Mouse (Mus musculus): ENCODE data around the gene Nt5c.
"Not testable (repeated sequence)": the region's sequence is repeated elsewhere in the genome, so short reads cannot be mapped to it uniquely, and the experiment has no call there.

Nt5c gene

GRCm38 (mm10) chr11:115491356-115492083 lies at the start of gene Nt5c:
Gene Nt5c (minus strand): TSS chr11:115491862.
- no peak for DNase-seq (ENCODE audit: extremely low spot score, low read depth, low spot score)

- no peak for DNase-seq (ENCODE audit: extremely low spot score, low read depth, low spot score)
Measured at GRCm38 (mm10) chr11:115538045-115538444, 46.4 kb upstream of the Nt5c start.

DNA sequence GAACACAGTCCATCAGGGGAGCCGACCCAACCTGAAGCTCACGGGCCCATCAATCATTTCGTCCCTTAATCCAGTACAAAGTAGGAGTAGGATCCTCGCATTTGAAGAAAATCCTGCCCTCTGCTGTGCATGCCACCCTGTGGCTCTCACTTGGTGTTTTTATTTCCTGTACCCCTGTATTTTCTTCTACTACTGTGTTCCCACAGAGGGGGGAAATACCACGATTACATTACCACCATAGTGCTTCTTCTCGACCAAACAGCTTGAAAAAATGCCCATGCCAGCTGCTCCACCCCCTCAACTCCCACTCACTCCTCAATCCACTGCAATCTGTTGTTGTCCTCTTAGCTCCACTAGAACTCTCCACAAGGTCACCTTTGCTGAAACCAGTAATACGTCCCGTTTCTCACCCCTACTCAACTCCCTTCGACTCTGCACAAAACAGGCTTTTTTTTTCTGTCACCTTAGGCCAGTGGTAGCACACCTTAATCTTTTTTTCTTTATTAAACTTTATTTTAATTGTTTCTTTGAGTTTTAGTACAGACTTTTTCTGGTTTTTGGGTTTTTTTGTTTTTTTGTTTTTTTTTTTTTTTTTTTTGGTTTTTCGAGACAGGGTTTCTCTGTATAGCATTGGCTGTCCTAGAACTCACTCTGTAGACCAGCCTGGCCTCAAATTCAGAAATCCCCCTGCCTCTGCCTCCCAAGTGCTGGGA lies 45.4 kb upstream of the Nt5c start:
- DNase-seq (ENCODE audit: extremely low spot score, low read depth, low spot score) = no peak

- peak; percentile 93 for DNase-seq (ENCODE audit: extremely low spot score, low read depth, low spot score)
Measured at GRCm38 (mm10) chr11:115536038-115536681, 44.5 kb upstream of the Nt5c start, which contains the start of gene Sumo2. Gene Sumo2 (minus strand): TSS chr11:115536276.

GRCm38 (mm10) chr11:115535401-115536037 lies 43.9 kb upstream of the Nt5c start:
- DNase-seq (ENCODE audit: extremely low spot score, low read depth, low spot score) = no peak

DNA sequence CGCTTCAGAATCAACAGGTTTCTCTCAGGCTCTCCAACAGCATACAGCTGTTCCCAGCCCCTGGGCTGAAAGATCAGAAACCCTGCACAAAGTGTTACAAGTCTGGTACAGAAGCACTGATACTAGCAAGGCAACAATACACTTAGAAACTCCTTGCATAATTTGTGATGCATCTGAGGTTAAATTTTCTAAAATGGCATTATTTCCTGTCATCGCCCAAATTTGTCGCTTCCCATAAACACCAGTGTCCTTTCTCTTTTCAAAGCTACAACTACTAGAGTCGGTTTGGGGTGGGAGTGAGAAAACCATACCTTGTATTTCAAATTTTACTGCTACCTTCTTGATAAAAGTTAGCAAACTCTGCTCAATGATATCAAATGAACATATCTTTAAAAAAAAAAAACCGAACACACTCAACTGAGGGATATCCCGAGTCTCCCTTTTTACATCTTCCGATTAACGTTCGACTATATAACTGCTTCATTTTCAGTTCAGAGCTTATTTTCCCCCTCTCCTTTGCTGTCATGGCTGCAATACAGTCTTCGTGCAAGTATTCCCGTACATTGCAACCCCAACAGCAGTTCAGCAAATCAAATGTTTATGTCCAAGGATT lies 43.2 kb upstream of the Nt5c start:
- DNase-seq (ENCODE audit: extremely low spot score, low read depth, low spot score) = no peak

- not testable (repeated sequence) for DNase-seq (ENCODE audit: extremely low spot score, low read depth, low spot score)
Measured at GRCm38 (mm10) chr11:115526446-115526845, 34.8 kb upstream of the Nt5c start.

DNA sequence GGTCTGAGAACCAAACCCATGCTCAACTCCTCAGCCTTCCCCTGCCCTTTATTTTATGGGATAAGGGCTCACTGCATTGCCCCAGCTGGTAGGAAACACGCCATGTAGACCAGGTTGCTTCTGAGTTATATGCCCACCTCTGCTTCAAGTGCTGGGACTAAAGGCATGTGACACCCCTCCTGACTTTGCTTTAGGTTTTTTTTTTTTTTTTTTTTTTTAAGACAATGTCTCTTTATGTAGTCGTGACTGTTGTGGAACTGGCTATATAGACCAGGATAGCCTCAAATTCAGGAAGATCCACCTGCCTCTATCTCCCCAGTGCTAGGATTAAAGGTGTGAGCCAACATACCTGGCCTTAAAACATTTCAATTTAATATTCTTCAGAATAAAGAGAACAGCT lies 31.0 kb upstream of the Nt5c start:
- DNase-seq (ENCODE audit: extremely low spot score, low read depth, low spot score) = no peak

DNA sequence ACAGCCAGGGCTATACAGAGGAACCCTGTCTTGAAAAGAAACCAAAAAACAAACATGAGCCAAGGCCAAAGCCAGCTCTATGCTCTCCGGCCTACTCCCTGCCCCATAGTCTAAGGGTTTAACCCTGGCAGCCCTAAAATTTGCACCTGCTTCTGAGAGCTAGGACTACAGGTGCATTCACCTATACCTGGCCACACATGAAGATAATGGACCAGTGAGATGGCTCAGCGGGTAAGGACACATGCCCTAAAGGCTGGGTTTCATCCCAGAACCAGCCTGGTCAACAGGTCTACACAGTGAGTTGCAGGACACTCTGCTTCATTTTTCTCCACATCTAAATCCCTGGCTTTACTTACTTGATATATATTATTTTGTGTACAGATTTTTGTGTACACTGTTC lies 30.6 kb upstream of the Nt5c start:
- no peak for DNase-seq (ENCODE audit: extremely low spot score, low read depth, low spot score)

DNA sequence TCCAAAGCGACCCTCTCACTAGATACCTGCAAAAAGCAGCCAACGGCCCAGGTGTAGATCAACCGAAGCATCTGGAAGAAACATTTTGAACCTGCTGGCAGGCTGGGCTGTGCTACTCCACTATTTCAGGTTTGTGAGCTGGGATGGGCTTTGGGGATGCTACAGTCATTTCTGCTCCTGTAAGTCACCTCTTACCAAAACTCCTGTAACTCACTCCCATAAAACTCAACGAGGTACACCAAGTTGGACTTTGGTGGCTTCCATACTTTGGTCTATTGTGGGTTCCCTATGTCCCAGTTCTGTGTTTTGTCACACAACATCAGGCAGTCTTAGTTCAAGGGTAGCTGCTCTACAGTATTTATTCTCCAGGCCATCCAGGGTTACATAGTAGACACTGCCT lies 29.4 kb upstream of the Nt5c start:
- DNase-seq (ENCODE audit: extremely low spot score, low read depth, low spot score) = no peak

GRCm38 (mm10) chr11:115520218-115520617 lies 28.6 kb upstream of the Nt5c start:
- no peak for DNase-seq (ENCODE audit: extremely low spot score, low read depth, low spot score)

DNA sequence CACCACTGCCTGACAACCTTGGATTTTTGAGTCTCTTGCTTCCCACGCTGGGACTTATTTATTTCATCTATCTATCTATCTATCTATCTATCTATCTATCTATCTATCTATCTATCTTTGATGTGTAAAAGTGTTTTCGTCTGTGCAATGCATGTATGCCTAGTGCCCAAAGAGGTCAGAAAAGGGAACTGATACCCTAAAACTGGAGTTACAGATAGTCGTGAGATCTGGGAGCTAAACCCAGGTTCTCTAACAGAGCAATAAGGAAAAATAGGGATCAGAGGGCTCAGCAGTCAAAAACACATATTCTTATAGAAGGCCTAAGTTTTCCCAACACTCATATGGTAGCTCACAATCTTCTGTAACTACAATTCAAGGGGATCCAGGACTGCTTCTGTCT lies 27.9 kb upstream of the Nt5c start:
- no peak for DNase-seq (ENCODE audit: extremely low spot score, low read depth, low spot score)

DNA sequence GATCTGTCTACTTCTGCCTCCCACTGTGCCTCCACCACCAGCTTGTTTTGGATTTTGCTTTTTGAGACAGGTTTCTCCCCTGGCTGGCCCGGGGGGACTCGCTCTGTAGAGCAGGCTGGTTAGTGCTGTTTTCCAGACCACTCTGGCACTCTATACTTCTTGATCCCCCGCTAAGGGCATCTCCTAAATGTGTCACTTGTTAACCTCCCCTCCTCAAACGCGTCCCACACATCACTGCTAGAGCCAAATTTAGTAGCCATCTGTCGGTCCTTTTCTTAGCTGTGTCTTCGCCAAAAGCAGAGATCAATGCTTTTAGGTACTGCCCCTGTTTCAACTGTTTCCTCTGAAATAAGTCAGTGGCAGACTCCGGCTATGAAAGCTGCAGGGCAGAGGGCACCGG lies 27.0 kb upstream of the Nt5c start:
- DNase-seq (ENCODE audit: extremely low spot score, low read depth, low spot score) = no peak

GRCm38 (mm10) chr11:115516942-115517341 lies 25.3 kb upstream of the Nt5c start:
- DNase-seq (ENCODE audit: extremely low spot score, low read depth, low spot score) = no peak

DNA sequence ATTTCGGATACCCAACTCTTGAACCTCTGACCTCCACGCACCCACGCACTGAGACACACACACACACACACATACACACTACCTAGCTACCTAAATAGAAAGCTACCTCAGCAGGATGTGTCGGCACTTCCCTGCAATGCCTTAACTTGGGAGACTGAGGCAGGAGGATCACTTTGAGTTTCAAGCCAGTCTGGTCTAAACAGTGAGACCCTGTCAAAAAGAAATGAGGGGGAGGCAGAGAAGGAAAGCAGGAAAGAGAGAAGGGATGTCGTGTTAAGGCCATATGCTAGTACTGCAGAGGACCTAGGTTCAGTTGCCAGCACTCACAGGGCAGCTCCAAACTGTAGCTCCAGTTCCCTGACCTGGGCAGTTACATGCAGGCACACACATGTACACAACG lies 23.4 kb upstream of the Nt5c start:
- DNase-seq (ENCODE audit: extremely low spot score, low read depth, low spot score) = no peak

GRCm38 (mm10) chr11:115514238-115514663 lies 22.6 kb upstream of the Nt5c start, which contains the start of gene Jpt1:
Gene Jpt1 (minus strand): TSS chr11:115514387.
- peak; percentile 96 for DNase-seq (ENCODE audit: extremely low spot score, low read depth, low spot score)

- no peak for DNase-seq (ENCODE audit: extremely low spot score, low read depth, low spot score)
Measured at GRCm38 (mm10) chr11:115513271-115514237, 21.9 kb upstream of the Nt5c start.

DNA sequence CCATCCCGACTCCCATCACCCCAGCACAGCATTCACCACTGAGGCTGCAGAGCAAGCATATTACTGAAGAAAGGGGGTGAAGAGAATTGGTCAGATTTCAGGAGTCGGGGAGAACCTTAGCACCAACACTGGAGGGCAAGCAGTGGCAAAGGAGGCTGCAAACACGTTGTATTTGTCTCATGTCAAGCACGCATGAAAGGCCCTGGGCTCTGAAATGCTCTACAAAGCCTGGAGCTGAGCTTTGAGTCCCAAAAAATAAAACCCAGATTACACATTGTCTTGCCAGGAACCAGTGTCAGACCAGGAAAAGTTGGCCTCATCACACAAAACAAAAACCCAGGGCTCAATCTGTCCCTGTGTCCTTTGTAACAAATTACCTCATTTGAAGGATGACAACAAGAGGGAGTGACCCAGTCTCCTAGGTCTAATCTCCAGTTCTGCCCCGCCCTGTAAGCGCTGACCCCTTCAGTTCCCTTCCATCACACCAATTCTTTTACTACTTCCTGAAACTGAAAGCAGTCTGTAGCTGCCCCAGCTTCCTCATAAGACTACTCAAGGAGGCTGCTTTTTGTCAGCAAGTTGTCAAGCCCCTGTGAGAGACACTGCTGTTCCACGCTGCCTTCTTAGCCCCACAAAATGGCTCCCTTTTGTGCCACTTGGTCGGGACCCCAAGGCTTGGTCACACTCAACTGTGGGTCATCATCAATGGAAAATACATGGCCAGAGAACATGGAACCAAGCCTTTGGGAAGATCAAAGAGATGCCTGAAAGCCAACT lies 20.9 kb upstream of the Nt5c start:
- DNase-seq (ENCODE audit: extremely low spot score, low read depth, low spot score) = no peak

GRCm38 (mm10) chr11:115512004-115512403 lies 20.3 kb upstream of the Nt5c start:
- DNase-seq (ENCODE audit: extremely low spot score, low read depth, low spot score) = no peak
